Mouse (Mus musculus) spleen, postnatal 14 days (tissue): ENCODE measurements at regions not wholly inside any gene's neighbourhood (a gene's known extent, or its start where the extent isn't known, plus 50 kb on each side); places are given as distances from the start of the nearest gene placed in this dataset.
A peak's percentile ranks its signal among the peaks of the same experiment; 100 is the strongest.

Experiments used
- DNase-seq, 2 experiments: peaks; one replicate each; pipeline ENCODE4 v3.0.0; 2021 to 2022; ENCODE audit warnings: low spot score in 2 of 2

- DNase-seq: no peak
Measured at GRCm38 (mm10) chr3:15112177-15112838, 219.8 kb downstream of the Gm9733 start.

GRCm38 (mm10) chr3:15118634-15119356 is 213.3 kb downstream of the Gm9733 start:
- no peak for DNase-seq

GRCm38 (mm10) chr3:15126736-15127135 is 205.4 kb downstream of the Gm9733 start:
- DNase-seq: no peak

GRCm38 (mm10) chr3:15128370-15128769 is 203.7 kb downstream of the Gm9733 start:
- DNase-seq: no peak

- DNase-seq: no peak
Measured at GRCm38 (mm10) chr3:15128960-15129359, 203.1 kb downstream of the Gm9733 start.

GRCm38 (mm10) chr3:15129729-15130369 is 202.3 kb downstream of the Gm9733 start:
- DNase-seq: no peak

- no peak for DNase-seq
Measured at GRCm38 (mm10) chr3:15132136-15132535, 200.0 kb downstream of the Gm9733 start.

GRCm38 (mm10) chr3:15139550-15139949 is 192.6 kb downstream of the Gm9733 start:
- DNase-seq: no peak

GRCm38 (mm10) chr3:15153710-15154109 is 178.4 kb downstream of the Gm9733 start:
- DNase-seq: no peak

GRCm38 (mm10) chr3:15154153-15154552 is 177.9 kb downstream of the Gm9733 start:
- no peak for DNase-seq

- no peak for DNase-seq
Measured at GRCm38 (mm10) chr3:15156681-15157080, 175.4 kb downstream of the Gm9733 start.

- no peak for DNase-seq
Measured at GRCm38 (mm10) chr3:15157842-15158241, 174.3 kb downstream of the Gm9733 start.

GRCm38 (mm10) chr3:15158926-15159325 is 173.2 kb downstream of the Gm9733 start:
- DNase-seq: no peak

- DNase-seq: no peak
Measured at GRCm38 (mm10) chr3:15159965-15160714, 172.0 kb downstream of the Gm9733 start.

- DNase-seq: peak in 1 of 2 experiments; percentile 5
Measured at GRCm38 (mm10) chr3:15175811-15176210, 156.3 kb downstream of the Gm9733 start.

GRCm38 (mm10) chr3:15179079-15179812 is 152.9 kb downstream of the Gm9733 start:
- no peak for DNase-seq

- no peak for DNase-seq
Measured at GRCm38 (mm10) chr3:15181111-15181510, 151.0 kb downstream of the Gm9733 start.

- DNase-seq: no peak
Measured at GRCm38 (mm10) chr3:15186731-15187130, 145.4 kb downstream of the Gm9733 start.

- peak; percentile 15 to 44 for DNase-seq
Measured at GRCm38 (mm10) chr3:15194362-15194761, 137.7 kb downstream of the Gm9733 start.

- DNase-seq: no peak
Measured at GRCm38 (mm10) chr3:15196101-15196500, 136.0 kb downstream of the Gm9733 start.

GRCm38 (mm10) chr3:15198086-15198485 is 134.0 kb downstream of the Gm9733 start:
- DNase-seq: no peak
